Mouse (Mus musculus): ENCODE measurements around the gene 1700092M07Rik. TPM values are rescaled to one million over a fixed set of nuclear protein-coding genes. Genes with fewer than 3 reads are reported as not detected.
A peak's percentile ranks its signal among the peaks of the same experiment; 100 is the strongest.

The 1700092M07Rik gene
- total RNA-seq, 1 experiment, result 8.9 TPM

DNA sequence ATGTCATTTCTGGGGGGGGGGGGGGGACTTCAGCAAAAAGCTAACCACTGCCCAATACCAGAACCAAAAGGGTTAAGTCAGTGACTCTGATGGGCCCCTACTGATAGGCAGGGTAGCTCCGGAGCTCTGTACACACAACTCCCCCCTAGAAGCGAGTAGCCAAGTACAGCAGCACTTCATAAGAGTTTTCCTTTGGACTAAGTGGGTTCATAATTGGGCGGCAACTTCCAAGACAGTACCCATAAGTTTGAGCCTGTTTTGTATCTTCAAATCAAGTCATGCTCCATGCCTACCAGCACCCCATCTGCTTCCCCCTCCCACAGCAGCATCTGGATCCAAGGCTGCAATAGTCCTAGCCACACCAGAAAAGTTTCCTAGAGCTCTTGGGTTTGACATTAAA is 15.1 kb downstream of the 1700092M07Rik start:
- no peak for DNase-seq (ENCODE audit: low read depth, low spot score)
- H3K4me3 ChIP-seq (ENCODE audit: insufficient read depth in 1 of 2, low read depth in 1 of 2, low read length in 2 of 2, poor library complexity in 1 of 2, severe bottlenecking in 1 of 2), result no peak overlapping the region
- no peak overlapping the region for H3K27ac ChIP-seq (ENCODE audit: insufficient read depth, low read depth, low read length, poor library complexity, severe bottlenecking)
- in situ Hi-C loops (cut with MboI; ENCODE audit: low sequenced_read_pairs in 2 of 2, unreplicated experiment in 2 of 2), result no loop called here
- TF ChIP-seq HCFC1 (IDR thresholded peaks at IDR 0.05; ENCODE audit: borderline replicate concordance, insufficient read depth, low read length) (no peak), CHD2 (IDR thresholded peaks at IDR 0.05; ENCODE audit: low read depth, low read length) (no peak), MAFK (IDR thresholded peaks at IDR 0.05; ENCODE audit: insufficient read depth, low read depth, low read length) (no peak), ZC3H11A (IDR thresholded peaks at IDR 0.05; ENCODE audit: borderline replicate concordance, low read depth, low read length) (no peak), ZNF384 (IDR thresholded peaks at IDR 0.05; ENCODE audit: low read depth, low read length) (no peak)
- H3K4me1 ChIP-seq (ENCODE audit: control insufficient read depth in 2 of 2, insufficient read depth in 2 of 2, low read length in 2 of 2, poor library complexity in 1 of 2), result no peaks in the 10 kb centered on the region
- no peak overlapping the region for H3K9ac ChIP-seq (ENCODE audit: insufficient read depth, low read depth, low read length, poor library complexity, severe bottlenecking)
- peaks cover 13% of the 10 kb centered on the region for H3K36me3 ChIP-seq (ENCODE audit: control insufficient read depth, insufficient read depth, low read length, poor library complexity, severe bottlenecking)
- H3K9me3 ChIP-seq (ENCODE audit: control insufficient read depth, insufficient read depth, low read depth, low read length), result no peaks in the 10 kb centered on the region

DNA sequence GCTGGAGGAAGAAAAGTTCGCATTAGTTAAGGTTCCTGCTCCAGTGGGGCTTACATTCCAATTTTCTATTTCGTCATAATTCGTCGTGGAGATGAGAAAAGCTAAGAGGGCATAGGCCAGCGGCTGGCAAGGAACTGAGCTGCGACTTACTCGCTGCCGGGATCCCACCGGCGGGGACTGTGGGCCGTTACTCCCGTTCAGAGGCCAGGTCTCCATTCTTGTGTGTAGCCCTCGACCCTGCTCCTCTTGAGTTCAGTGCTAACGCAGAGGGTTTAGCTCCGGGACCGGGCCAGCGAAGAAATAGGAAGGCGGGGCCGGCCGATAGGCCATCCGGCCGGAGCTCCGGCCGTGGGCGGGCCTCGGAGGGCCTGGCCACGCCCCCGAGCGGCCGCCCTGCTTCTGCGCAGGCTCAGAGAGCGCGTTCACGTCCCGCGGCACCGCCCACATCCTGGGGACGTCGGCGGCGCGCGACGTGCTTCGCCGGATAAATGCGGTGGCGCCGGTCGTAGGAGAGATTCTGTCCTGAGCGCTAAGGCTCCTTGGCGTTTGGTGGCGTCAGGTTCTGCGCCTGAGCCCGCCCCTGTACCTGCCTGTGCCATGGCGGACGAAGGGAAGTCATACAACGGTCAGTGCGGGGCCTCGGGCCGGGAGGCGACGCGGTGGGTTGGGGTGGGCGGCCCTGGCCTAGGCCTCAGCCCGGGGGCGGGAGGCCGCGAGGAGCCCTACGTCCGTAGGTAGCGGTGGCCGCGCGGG is 16.3 kb downstream of the 1700092M07Rik start, which contains the start of gene Nxf1:
TSS of gene Nxf1 (plus strand) at position 439 of the 753 bp plus-strand sequence.
- in situ Hi-C loops (cut with MboI; ENCODE audit: low sequenced_read_pairs in 2 of 2, unreplicated experiment in 2 of 2), result no loop called here
- H3K9me3 ChIP-seq (ENCODE audit: control insufficient read depth, insufficient read depth, low read depth, low read length), result no peaks in the 10 kb centered on the region
- no peaks in the 10 kb centered on the region for H3K4me1 ChIP-seq (ENCODE audit: control insufficient read depth in 2 of 2, insufficient read depth in 2 of 2, low read length in 2 of 2, poor library complexity in 1 of 2)
- H3K9ac ChIP-seq (ENCODE audit: insufficient read depth, low read depth, low read length, poor library complexity, severe bottlenecking), result peak within 1 kb of the TSS; percentile 96
- H3K4me3 ChIP-seq (ENCODE audit: insufficient read depth in 1 of 2, low read depth in 1 of 2, low read length in 2 of 2, poor library complexity in 1 of 2, severe bottlenecking in 1 of 2), result peak within 1 kb of the TSS; percentile 93 to 95
- DNase-seq (ENCODE audit: low read depth, low spot score), result peak; percentile 86
- peak within 1 kb of the TSS; percentile 89 for H3K27ac ChIP-seq (ENCODE audit: insufficient read depth, low read depth, low read length, poor library complexity, severe bottlenecking)
- peaks cover 12% of the 10 kb centered on the region for H3K36me3 ChIP-seq (ENCODE audit: control insufficient read depth, insufficient read depth, low read length, poor library complexity, severe bottlenecking)
- TF ChIP-seq ZNF384 (IDR thresholded peaks at IDR 0.05; ENCODE audit: low read depth, low read length) (no peak), ZC3H11A (IDR thresholded peaks at IDR 0.05; ENCODE audit: borderline replicate concordance, low read depth, low read length) (no peak), MAFK (IDR thresholded peaks at IDR 0.05; ENCODE audit: insufficient read depth, low read depth, low read length) (no peak), HCFC1 (IDR thresholded peaks at IDR 0.05; ENCODE audit: borderline replicate concordance, insufficient read depth, low read length) (no peak; the same call in 1 of the 2 replicates), CHD2 (IDR thresholded peaks at IDR 0.05; ENCODE audit: low read depth, low read length) (no peak)

DNA sequence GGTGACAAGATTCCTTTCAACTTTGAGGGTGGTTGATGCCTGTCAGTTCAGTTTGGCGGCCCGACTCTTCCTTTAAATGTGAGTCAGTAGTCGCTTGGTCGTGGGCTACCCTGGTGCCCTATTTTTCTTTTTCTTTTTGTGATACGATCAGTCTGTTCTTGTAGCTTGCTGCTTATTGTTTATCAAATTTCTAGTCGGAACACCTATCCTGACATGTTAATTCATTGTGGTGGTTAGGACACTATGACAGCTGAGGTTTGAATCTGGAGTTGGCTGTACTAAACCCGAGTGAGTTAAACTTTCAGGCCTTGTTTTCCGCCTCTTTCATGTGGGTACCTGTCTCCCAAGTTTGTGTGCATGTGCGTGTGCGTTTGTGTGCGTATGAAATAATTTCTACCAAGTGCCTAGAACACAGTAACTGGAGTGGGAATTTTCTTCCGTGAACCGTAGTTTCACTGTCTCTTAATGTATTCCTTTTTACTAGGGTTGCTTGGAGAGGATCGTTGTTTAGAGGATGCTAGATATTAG is 17.0 kb downstream of the 1700092M07Rik start:
- H3K36me3 ChIP-seq (ENCODE audit: control insufficient read depth, insufficient read depth, low read length, poor library complexity, severe bottlenecking), result peaks cover 12% of the 10 kb centered on the region
- TF ChIP-seq MAFK (IDR thresholded peaks at IDR 0.05; ENCODE audit: insufficient read depth, low read depth, low read length), result no peak
- TF ChIP-seq CHD2 (IDR thresholded peaks at IDR 0.05; ENCODE audit: low read depth, low read length), result no peak
- no peak for TF ChIP-seq ZNF384 (IDR thresholded peaks at IDR 0.05; ENCODE audit: low read depth, low read length)
- no peak for TF ChIP-seq ZC3H11A (IDR thresholded peaks at IDR 0.05; ENCODE audit: borderline replicate concordance, low read depth, low read length)
- TF ChIP-seq HCFC1 (IDR thresholded peaks at IDR 0.05; ENCODE audit: borderline replicate concordance, insufficient read depth, low read length), result no peak
- peak overlapping the region; percentile 89; the same call in 1 of the 2 replicates for H3K27ac ChIP-seq (ENCODE audit: insufficient read depth, low read depth, low read length, poor library complexity, severe bottlenecking)
- peak overlapping the region; percentile 96 for H3K9ac ChIP-seq (ENCODE audit: insufficient read depth, low read depth, low read length, poor library complexity, severe bottlenecking)
- H3K9me3 ChIP-seq (ENCODE audit: control insufficient read depth, insufficient read depth, low read depth, low read length), result no peaks in the 10 kb centered on the region
- in situ Hi-C loops (cut with MboI; ENCODE audit: low sequenced_read_pairs in 2 of 2, unreplicated experiment in 2 of 2), result no loop called here
- DNase-seq (ENCODE audit: low read depth, low spot score), result no peak
- H3K4me1 ChIP-seq (ENCODE audit: control insufficient read depth in 2 of 2, insufficient read depth in 2 of 2, low read length in 2 of 2, poor library complexity in 1 of 2), result no peaks in the 10 kb centered on the region
- H3K4me3 ChIP-seq (ENCODE audit: insufficient read depth in 1 of 2, low read depth in 1 of 2, low read length in 2 of 2, poor library complexity in 1 of 2, severe bottlenecking in 1 of 2), result peak overlapping the region; percentile 93 to 95

DNA sequence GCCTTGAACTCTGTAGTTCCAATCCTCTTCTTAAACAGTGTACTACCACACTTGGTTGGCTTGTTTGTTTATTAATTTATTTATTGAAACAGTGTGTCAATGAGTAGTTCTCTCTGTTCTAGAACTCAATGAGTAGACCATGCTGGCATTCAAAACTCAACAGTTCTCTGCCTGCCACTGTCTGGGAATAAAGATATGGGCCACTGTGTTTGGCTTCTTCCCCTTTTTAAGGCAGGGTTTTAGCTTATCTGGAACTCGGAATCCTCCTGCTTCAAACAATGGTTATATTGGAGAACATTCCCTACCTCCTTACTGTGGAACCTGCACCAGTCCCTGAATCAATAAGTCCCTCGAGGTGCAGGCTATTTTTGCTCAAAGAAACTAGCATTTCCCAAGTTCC is 18.4 kb downstream of the 1700092M07Rik start:
- H3K9ac ChIP-seq (ENCODE audit: insufficient read depth, low read depth, low read length, poor library complexity, severe bottlenecking), result no peak overlapping the region
- no peak for DNase-seq (ENCODE audit: low read depth, low spot score)
- TF ChIP-seq CHD2 (IDR thresholded peaks at IDR 0.05; ENCODE audit: low read depth, low read length) (no peak), MAFK (IDR thresholded peaks at IDR 0.05; ENCODE audit: insufficient read depth, low read depth, low read length) (no peak), HCFC1 (IDR thresholded peaks at IDR 0.05; ENCODE audit: borderline replicate concordance, insufficient read depth, low read length) (no peak), ZC3H11A (IDR thresholded peaks at IDR 0.05; ENCODE audit: borderline replicate concordance, low read depth, low read length) (no peak), ZNF384 (IDR thresholded peaks at IDR 0.05; ENCODE audit: low read depth, low read length) (no peak)
- H3K9me3 ChIP-seq (ENCODE audit: control insufficient read depth, insufficient read depth, low read depth, low read length), result no peaks in the 10 kb centered on the region
- no peaks in the 10 kb centered on the region for H3K4me1 ChIP-seq (ENCODE audit: control insufficient read depth in 2 of 2, insufficient read depth in 2 of 2, low read length in 2 of 2, poor library complexity in 1 of 2)
- H3K4me3 ChIP-seq (ENCODE audit: insufficient read depth in 1 of 2, low read depth in 1 of 2, low read length in 2 of 2, poor library complexity in 1 of 2, severe bottlenecking in 1 of 2), result no peak overlapping the region
- no peak overlapping the region for H3K27ac ChIP-seq (ENCODE audit: insufficient read depth, low read depth, low read length, poor library complexity, severe bottlenecking)
- H3K36me3 ChIP-seq (ENCODE audit: control insufficient read depth, insufficient read depth, low read length, poor library complexity, severe bottlenecking), result peaks cover 16% of the 10 kb centered on the region
- in situ Hi-C loops (cut with MboI; ENCODE audit: low sequenced_read_pairs in 2 of 2, unreplicated experiment in 2 of 2), result no loop called here
